Mouse (Mus musculus) forebrain, embryonic 14.5 days (tissue): ENCODE results near the gene Olfr1191-ps1. TPM values are rescaled to one million over a fixed set of nuclear protein-coding genes. Genes with fewer than 3 reads are reported as not detected.
"Not testable (repeated sequence)": the region's sequence is repeated elsewhere in the genome, so short reads cannot be mapped to it uniquely, and the experiment has no call there.

ENCODE experiments used
- ATAC-seq: fragments of 200-750 bp; cut with Nextera tagmentation; 2 replicates; pipeline ENCODE4 v1.8.0; 2017; ENCODE audit warnings: mild to moderate bottlenecking, moderate library complexity
- DNase-seq: peaks from one replicate; pipeline ENCODE4 v3.0.0-alpha.2; 2015; ENCODE audit warnings: low spot score
- H3K27ac ChIP-seq: fragments of 300-500 bp; sonication (generic); 2 replicates; pipeline ENCODE4 v1.5.1; 2014; ENCODE audit warnings: low read depth, mild to moderate bottlenecking, control low read depth, low read length, moderate library complexity
- H3K27me3 ChIP-seq: fragments of 300-500 bp; sonication (generic); replicated peaks from 2 replicates; pipeline ENCODE4 v1.6.1; 2014; ENCODE audit warnings: low read length, control low read depth, mixed read lengths; ENCODE audit not compliant: control insufficient read depth, insufficient read depth
- H3K36me3 ChIP-seq: fragments of 300-500 bp; sonication (generic); 2 replicates; pipeline ENCODE4 v1.6.1; 2014; ENCODE audit warnings: low read length, control low read depth; ENCODE audit not compliant: control insufficient read depth, insufficient read depth
- H3K4me1 ChIP-seq: fragments of 300-500 bp; sonication (generic); 2 replicates; pipeline ENCODE4 v1.6.1; 2014; ENCODE audit warnings: antibody characterized with exemption, low read length, control low read depth; ENCODE audit not compliant: control insufficient read depth, insufficient read depth
- H3K4me2 ChIP-seq: fragments of 300-500 bp; sonication (generic); 2 replicates; pipeline ENCODE4 v1.6.1; 2014; ENCODE audit warnings: mild to moderate bottlenecking, control low read depth, low read length
- H3K4me3 ChIP-seq: fragments of 300-500 bp; sonication (generic); 2 replicates; pipeline ENCODE4 v1.5.1; 2014; ENCODE audit warnings: low read depth, low read length, control low read depth
- H3K9ac ChIP-seq: fragments of 300-500 bp; sonication (generic); 2 replicates; pipeline ENCODE4 v1.6.1; 2014; ENCODE audit warnings: mild to moderate bottlenecking, low read length, control low read depth, moderate library complexity
- H3K9me3 ChIP-seq: fragments of 300-500 bp; sonication (generic); replicated peaks from 2 replicates; pipeline ENCODE4 v1.6.1; 2016; ENCODE audit warnings: low read length, control low read depth, mixed read lengths; ENCODE audit not compliant: control insufficient read depth
- WGBS: fragments of 180-500 bp; shearing (Covaris S2); extraction: QIAGEN DNeasy Blood & Tissue Kit; methylation state at CpG from one replicate; pipeline ENCODE4 v1.1.7; 2014; 5-methylcytosine and 5-hydroxymethylcytosine counted together
- polyA plus RNA-seq: library from polyadenylated mRNA; unstranded; fragments of >200 nt; fragmentation: Nextera tagmentation; extraction: Ambion mirVana; gene quantifications from 2 replicates; pipeline ENCODE4 v1.2.1, GENCODE M21; 2014

The Olfr1191-ps1 gene
- polyA plus RNA-seq = not detected in 2 replicates

- ATAC-seq, H3K9me3 ChIP-seq, H3K27ac ChIP-seq, H3K9ac ChIP-seq, H3K4me3 ChIP-seq, H3K4me2 ChIP-seq, H3K4me1 ChIP-seq, DNase-seq, H3K27me3 ChIP-seq, H3K36me3 ChIP-seq: not testable (repeated sequence)
- 88% methylated on average over 1 of the region's 1 CpGs for WGBS
These were observed at the start of gene Olfr1191-ps1 for GRCm38 (mm10) chr2:88640242-88640641. Gene Olfr1191-ps1 (plus strand): TSS chr2:88640542.

GRCm38 (mm10) chr2:88648209-88648608 is 7.9 kb downstream of the Olfr1191-ps1 start, which contains the start of gene Olfr1192-ps1:
Gene Olfr1192-ps1 (plus strand): TSS chr2:88648509.
- Histone ChIP-seq H3K9me3 (no peaks in the 10 kb centered on the region), H3K36me3 (no peaks in the 10 kb centered on the region), H3K4me1 (no peaks in the 10 kb centered on the region), H3K27ac (no peak within 1 kb of the TSS), H3K4me3 (no peak within 1 kb of the TSS), H3K27me3 (no peaks in the 10 kb centered on the region), H3K4me2 (no peak within 1 kb of the TSS), H3K9ac (no peak within 1 kb of the TSS)
- ATAC-seq = no peak
- no peak for DNase-seq
- WGBS = 57% methylated on average over 1 of the region's 1 CpGs

GRCm38 (mm10) chr2:88675328-88675727 is 35.0 kb downstream of the Olfr1191-ps1 start, which contains the start of gene Olfr1193:
Gene Olfr1193 (plus strand): TSS chr2:88675628.
- H3K4me3 ChIP-seq, ATAC-seq, H3K27ac ChIP-seq, H3K4me1 ChIP-seq, H3K9ac ChIP-seq, H3K27me3 ChIP-seq, DNase-seq, H3K9me3 ChIP-seq, H3K4me2 ChIP-seq, H3K36me3 ChIP-seq: not testable (repeated sequence)

- H3K36me3 ChIP-seq = no peaks in the 10 kb centered on the region
- H3K4me3 ChIP-seq = no peak within 1 kb of the TSS
- no peaks in the 10 kb centered on the region for H3K4me1 ChIP-seq
- H3K27me3 ChIP-seq = no peaks in the 10 kb centered on the region
- DNase-seq = no peak
- ATAC-seq = no peak
- no peak within 1 kb of the TSS for H3K27ac ChIP-seq
- H3K9me3 ChIP-seq = no peaks in the 10 kb centered on the region
- H3K9ac ChIP-seq = no peak within 1 kb of the TSS
- no peak within 1 kb of the TSS for H3K4me2 ChIP-seq
These were observed 48.7 kb downstream of the Olfr1191-ps1 start, which contains the start of gene Olfr1195 for GRCm38 (mm10) chr2:88689087-88689486. Gene Olfr1195 (minus strand): TSS chr2:88689187.

Other genes starting within 250 kb of the Olfr1191-ps1 start
- gene Olfr1179, start 234.1 kb upstream of the Olfr1191-ps1 start, polyA plus RNA-seq = not detected in 2 replicates
- not detected in 2 replicates for gene Olfr1180, start 221.4 kb upstream of the Olfr1191-ps1 start, polyA plus RNA-seq
- gene Olfr1181, start 214.4 kb upstream of the Olfr1191-ps1 start, polyA plus RNA-seq = not detected in 2 replicates
- not detected in 2 replicates for gene Gm13757, start 191.4 kb upstream of the Olfr1191-ps1 start, polyA plus RNA-seq
- gene Olfr1183, start 185.7 kb upstream of the Olfr1191-ps1 start, polyA plus RNA-seq = not detected in 2 replicates
- not detected in 2 replicates for gene Olfr1184, start 156.9 kb upstream of the Olfr1191-ps1 start, polyA plus RNA-seq
- gene Olfr1185-ps1, start 147.2 kb upstream of the Olfr1191-ps1 start, polyA plus RNA-seq = not detected in 2 replicates
- gene Olfr1186, start 122.0 kb upstream of the Olfr1191-ps1 start, polyA plus RNA-seq = not detected in 2 replicates
- not detected in 2 replicates for gene Olfr1188, start 83.6 kb upstream of the Olfr1191-ps1 start, polyA plus RNA-seq
- not detected in 2 replicates for gene Olfr1189, start 54.1 kb upstream of the Olfr1191-ps1 start, polyA plus RNA-seq
- not detected in 2 replicates for gene Olfr1192-ps1, start 8.0 kb downstream of the Olfr1191-ps1 start, polyA plus RNA-seq
- gene Olfr1193, start 35.1 kb downstream of the Olfr1191-ps1 start, polyA plus RNA-seq = not detected in 2 replicates
- not detected in 2 replicates for gene Olfr1195, start 48.6 kb downstream of the Olfr1191-ps1 start, polyA plus RNA-seq
- not detected in 2 replicates for gene Olfr1196, start 64.1 kb downstream of the Olfr1191-ps1 start, polyA plus RNA-seq
- not detected in 2 replicates for gene Olfr1197, start 91.8 kb downstream of the Olfr1191-ps1 start, polyA plus RNA-seq
- gene Olfr1198, start 110.8 kb downstream of the Olfr1191-ps1 start, polyA plus RNA-seq = not detected in 2 replicates
- not detected in 2 replicates for gene Olfr1199, start 119.9 kb downstream of the Olfr1191-ps1 start, polyA plus RNA-seq
- not detected in 2 replicates for gene Olfr1200, start 129.9 kb downstream of the Olfr1191-ps1 start, polyA plus RNA-seq
- not detected in 2 replicates for gene Olfr1201, start 152.5 kb downstream of the Olfr1191-ps1 start, polyA plus RNA-seq
- not detected in 2 replicates for gene Olfr1202, start 174.0 kb downstream of the Olfr1191-ps1 start, polyA plus RNA-seq
- not detected in 2 replicates for gene Olfr1205, start 189.2 kb downstream of the Olfr1191-ps1 start, polyA plus RNA-seq
- not detected in 2 replicates for gene Olfr1204, start 208.8 kb downstream of the Olfr1191-ps1 start, polyA plus RNA-seq
- not detected in 2 replicates for gene Olfr1206, start 222.7 kb downstream of the Olfr1191-ps1 start, polyA plus RNA-seq